Mouse (Mus musculus): Measurements from ENCODE around the gene Ntm.

Gene Ntm

GRCm38 (mm10) chr9:29456014-29456413 is 506.9 kb downstream of the Ntm start:
- DNase-seq = no peak

GRCm38 (mm10) chr9:29451232-29451631 is 511.7 kb downstream of the Ntm start:
- DNase-seq = no peak

- no peak for DNase-seq
Measured at GRCm38 (mm10) chr9:29444001-29444400, 518.9 kb downstream of the Ntm start.

- no peak for DNase-seq
Measured at GRCm38 (mm10) chr9:29439401-29439800, 523.5 kb downstream of the Ntm start.

GRCm38 (mm10) chr9:29434611-29435010 is 528.3 kb downstream of the Ntm start:
- no peak for DNase-seq

- no peak for DNase-seq
Measured at GRCm38 (mm10) chr9:29433910-29434309, 529.0 kb downstream of the Ntm start.

GRCm38 (mm10) chr9:29433156-29433555 is 529.8 kb downstream of the Ntm start:
- DNase-seq = no peak

- DNase-seq = no peak
Measured at GRCm38 (mm10) chr9:29431590-29431989, 531.4 kb downstream of the Ntm start.

- DNase-seq = no peak
Measured at GRCm38 (mm10) chr9:29430189-29430588, 532.8 kb downstream of the Ntm start.

GRCm38 (mm10) chr9:29428322-29428721 is 534.6 kb downstream of the Ntm start:
- DNase-seq = no peak

- no peak for DNase-seq
Measured at GRCm38 (mm10) chr9:29426261-29426660, 536.7 kb downstream of the Ntm start.

GRCm38 (mm10) chr9:29415578-29415977 is 547.4 kb downstream of the Ntm start:
- no peak for DNase-seq

GRCm38 (mm10) chr9:29413126-29413525 is 549.8 kb downstream of the Ntm start:
- DNase-seq = no peak

- peak; percentile 7 for DNase-seq
Measured at GRCm38 (mm10) chr9:29412181-29412771, 550.7 kb downstream of the Ntm start.

- DNase-seq = peak; percentile 8
Measured at GRCm38 (mm10) chr9:29411408-29412180, 551.3 kb downstream of the Ntm start.

GRCm38 (mm10) chr9:29410728-29411407 is 552.1 kb downstream of the Ntm start:
- DNase-seq = no peak

- DNase-seq = no peak
Measured at GRCm38 (mm10) chr9:29410284-29410683, 552.7 kb downstream of the Ntm start.

GRCm38 (mm10) chr9:29409216-29409907 is 553.6 kb downstream of the Ntm start:
- peak; percentile 47 for DNase-seq

- peak; percentile 35 for DNase-seq
Measured at GRCm38 (mm10) chr9:29407954-29408353, 555.0 kb downstream of the Ntm start.

- DNase-seq = no peak
Measured at GRCm38 (mm10) chr9:29406973-29407372, 556.0 kb downstream of the Ntm start.

GRCm38 (mm10) chr9:29406046-29406445 is 556.9 kb downstream of the Ntm start:
- DNase-seq = no peak

- DNase-seq = no peak
Measured at GRCm38 (mm10) chr9:29400151-29400550, 562.8 kb downstream of the Ntm start.

- DNase-seq = no peak
Measured at GRCm38 (mm10) chr9:29396101-29396500, 566.8 kb downstream of the Ntm start.
